In the genomic region with DNA sequence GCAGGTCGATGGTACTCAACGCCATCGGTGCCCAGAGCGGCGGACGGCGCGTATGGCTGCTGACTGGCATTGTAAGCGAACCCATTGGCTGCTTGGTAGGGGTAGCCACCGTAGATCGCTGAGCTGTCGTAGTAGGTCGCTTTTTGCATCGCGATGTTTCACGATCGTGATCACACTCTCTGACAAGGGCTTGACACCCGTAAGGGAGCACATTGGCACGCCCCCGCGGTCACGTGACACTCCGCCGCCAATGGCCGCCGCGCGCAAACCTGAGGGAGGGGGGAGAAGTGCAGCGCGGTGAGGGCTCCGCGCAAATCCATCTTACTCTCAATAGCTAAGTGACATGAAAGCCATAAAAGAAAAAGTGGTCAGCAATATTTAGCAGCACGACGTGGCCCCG, we compare ENCODE assay signal across 9 mouse cellular contexts. TPM values are rescaled to one million over a fixed set of nuclear protein-coding genes. Genes with fewer than 3 reads are reported as not detected.
DNase-seq lines count a peak whose midpoint lies in the region; ATAC-seq and TF ChIP-seq lines count a peak whose summit lies in the region.
"Had no signal": no experiment of that assay in that cellular context is flagged by ENCODE, and none has a peak within 500 bp of the region (broad histone marks: within the 10 kb centered on the region; RNA-seq: fewer than 3 reads in every experiment).

No protein-coding gene starts in this region.

- peaks cover 96% of the 10 kb centered on the region for H3K27me3 ChIP-seq in forebrain, embryonic 11.5 days (ENCODE audit: control insufficient read depth, insufficient read depth, low read length)
- peaks cover 82% of the 10 kb centered on the region for H3K27me3 ChIP-seq in hindbrain, embryonic 12.5 days
- peaks cover 77% of the 10 kb centered on the region for H3K27me3 ChIP-seq in limb, embryonic 15.5 days
- peaks cover 76% of the 10 kb centered on the region for H3K27me3 ChIP-seq in midbrain, postnatal 0 days (ENCODE audit: insufficient read depth, low read length)

- no peaks in the 10 kb centered on the region for H3K9me3 ChIP-seq in forebrain, embryonic 11.5 days (ENCODE audit: control insufficient read depth, low read length)
- H3K9me3 ChIP-seq in hindbrain, embryonic 12.5 days (replicated peaks), result no peaks in the 10 kb centered on the region
- H3K9me3 ChIP-seq in limb, embryonic 15.5 days, result no peaks in the 10 kb centered on the region
- H3K9me3 ChIP-seq in midbrain, postnatal 0 days (ENCODE audit: low read length), result no peaks in the 10 kb centered on the region

- H3K4me3 ChIP-seq in forebrain, embryonic 11.5 days (ENCODE audit: low read depth, low read length), result peak overlapping the region; percentile 15; the same call in 1 of the 2 replicates
- H3K4me3 ChIP-seq in hindbrain, embryonic 12.5 days, result peak overlapping the region; percentile 66
- H3K4me3 ChIP-seq in limb, embryonic 15.5 days, result peak overlapping the region; percentile 38
- H3K4me3 ChIP-seq in midbrain, postnatal 0 days (ENCODE audit: low read depth, low read length), result no peak overlapping the region

- H3K4me1 ChIP-seq in forebrain, embryonic 11.5 days (replicated peaks; ENCODE audit: control insufficient read depth, insufficient read depth, low read length), result 0 out of 2 replicates have a peak, but pooled peaks cover 3% of the 10 kb centered on the region
- peaks cover 27% of the 10 kb centered on the region for H3K4me1 ChIP-seq in hindbrain, embryonic 12.5 days
- H3K4me1 ChIP-seq in limb, embryonic 15.5 days, result peaks cover 51% of the 10 kb centered on the region
- H3K4me1 ChIP-seq in midbrain, postnatal 0 days (ENCODE audit: insufficient read depth, low read length), result no peaks in the 10 kb centered on the region

- 0 out of 2 replicates have a peak, but pooled peaks have one; percentile 63 for ATAC-seq in forebrain, embryonic 11.5 days (replicated peaks; ENCODE audit: low FRiP score)
- peak; percentile 80 for ATAC-seq in hindbrain, embryonic 12.5 days (ENCODE audit: low FRiP score)
- peak; percentile 71 for ATAC-seq in limb, embryonic 15.5 days (ENCODE audit: insufficient number of reproducible peaks, low FRiP score, low TSS enrichment, low read depth)
- no peak for ATAC-seq in midbrain, postnatal 0 days (ENCODE audit: low FRiP score)

- WGBS in forebrain, embryonic 11.5 days, result under 1% methylated on average over 35 of the region's 35 CpGs
- WGBS in hindbrain, embryonic 12.5 days, result under 1% methylated on average over 35 of the region's 35 CpGs
- 4% methylated on average over 35 of the region's 35 CpGs for WGBS in limb, embryonic 15.5 days
- WGBS in midbrain, postnatal 0 days, result 1% methylated on average over 35 of the region's 35 CpGs

- no peak overlapping the region for H3K9ac ChIP-seq in forebrain, embryonic 11.5 days (ENCODE audit: low read length)
- H3K9ac ChIP-seq in hindbrain, embryonic 12.5 days, result peak overlapping the region; percentile 97
- H3K9ac ChIP-seq in limb, embryonic 15.5 days, result no peak overlapping the region
- H3K9ac ChIP-seq in midbrain, postnatal 0 days (replicated peaks; ENCODE audit: low read length, poor library complexity, severe bottlenecking), result no peak overlapping the region

- peak overlapping the region; percentile 37; the same call in 1 of the 2 replicates for H3K4me2 ChIP-seq in forebrain, embryonic 11.5 days (ENCODE audit: low read depth, low read length, severe bottlenecking)
- H3K4me2 ChIP-seq in hindbrain, embryonic 12.5 days (replicated peaks), result peak overlapping the region; percentile 88
- peak overlapping the region; percentile 64 for H3K4me2 ChIP-seq in limb, embryonic 15.5 days
- H3K4me2 ChIP-seq in midbrain, postnatal 0 days (ENCODE audit: low read depth, low read length, poor library complexity, severe bottlenecking), result 0 out of 2 replicates have a peak overlapping the region, but pooled peaks have one; percentile 7

- DNase-seq in ovary, adult 18-20 months (ENCODE audit: low spot score), result peak; percentile 56
- DNase-seq in ovary, postnatal 10 days (ENCODE audit: low spot score), result no peak
- peak; percentile 88 for DNase-seq in forebrain, embryonic 11.5 days (ENCODE audit: low spot score)
- peak; percentile 94 for DNase-seq in midbrain, postnatal 0 days (ENCODE audit: low spot score)
- DNase-seq in right cerebral cortex, adult 2 months (ENCODE audit: low spot score in 2 of 2), result no peak
- no peak for DNase-seq in right cerebral cortex, postnatal 4 days

- H3K27ac ChIP-seq in forebrain, embryonic 11.5 days (ENCODE audit: low read depth, low read length), result no peak overlapping the region
- peak overlapping the region; percentile 99 for H3K27ac ChIP-seq in hindbrain, embryonic 12.5 days
- H3K27ac ChIP-seq in limb, embryonic 15.5 days, result peak overlapping the region; percentile 59; the same call in 1 of the 2 replicates
- no peak overlapping the region for H3K27ac ChIP-seq in midbrain, postnatal 0 days (ENCODE audit: low read depth, low read length)

- H3K36me3 ChIP-seq in forebrain, embryonic 11.5 days (ENCODE audit: control insufficient read depth, insufficient read depth, low read length), result no peaks in the 10 kb centered on the region
- H3K36me3 ChIP-seq in hindbrain, embryonic 12.5 days, result no peaks in the 10 kb centered on the region
- H3K36me3 ChIP-seq in limb, embryonic 15.5 days, result peaks cover 5% of the 10 kb centered on the region; the same call in 1 of the 2 replicates
- H3K36me3 ChIP-seq in midbrain, postnatal 0 days (ENCODE audit: insufficient read depth, low read length), result no peaks in the 10 kb centered on the region

- no peak for TF ChIP-seq CTCF in midbrain, postnatal 0 days (IDR thresholded peaks at IDR 0.05)

RNA-seq across cellular contexts. Expression of a gene that starts 4.8 kb away (rescaled TPM):
- polyA plus RNA-seq in forebrain, embryonic 11.5 days (2014; fragmentation: Nextera tagmentation; extraction: Ambion mirVana), result not detected in 2 replicates
- 5.6 and 6.9 TPM in 2 replicates for polyA plus RNA-seq in hindbrain, embryonic 12.5 days (2016; fragmentation: Nextera tagmentation; extraction: Ambion mirVana)
- 0.10 and 0.26 TPM in 2 replicates for polyA plus RNA-seq in limb, embryonic 15.5 days (2015; fragmentation: Nextera tagmentation; extraction: Ambion mirVana)
- not detected in 2 replicates for total RNA-seq in midbrain, postnatal 0 days (2014; rRNA removed)
- not detected in 2 replicates for polyA plus RNA-seq in midbrain, postnatal 0 days (2015; fragmentation: Nextera tagmentation; extraction: Ambion mirVana)
- total RNA-seq: hematopoietic stem cell, adult 5-6 weeks had no signal

RNA-seq across cellular contexts. Expression of a gene that starts 7.9 kb away (rescaled TPM):
- not detected in 2 replicates for polyA plus RNA-seq in forebrain, embryonic 11.5 days (2014; fragmentation: Nextera tagmentation; extraction: Ambion mirVana)
- polyA plus RNA-seq in hindbrain, embryonic 12.5 days (2016; fragmentation: Nextera tagmentation; extraction: Ambion mirVana), result 52.2 and 70.1 TPM in 2 replicates
- polyA plus RNA-seq in limb, embryonic 15.5 days (2015; fragmentation: Nextera tagmentation; extraction: Ambion mirVana), result 0.59 and 0.76 TPM in 2 replicates
- 1.6 and 3.0 TPM in 2 replicates for total RNA-seq in midbrain, postnatal 0 days (2014; rRNA removed)
- polyA plus RNA-seq in midbrain, postnatal 0 days (2015; fragmentation: Nextera tagmentation; extraction: Ambion mirVana), result not detected in 2 replicates

RNA-seq across cellular contexts. Expression of a gene that starts 14.4 kb away (rescaled TPM):
- polyA plus RNA-seq in forebrain, embryonic 11.5 days (2014; fragmentation: Nextera tagmentation; extraction: Ambion mirVana), result 0.43 TPM in 1 of 2 replicates, not detected in the other
- 2.1 and 3.2 TPM in 2 replicates for polyA plus RNA-seq in hindbrain, embryonic 12.5 days (2016; fragmentation: Nextera tagmentation; extraction: Ambion mirVana)
- 0.52 and 0.68 TPM in 2 replicates for polyA plus RNA-seq in limb, embryonic 15.5 days (2015; fragmentation: Nextera tagmentation; extraction: Ambion mirVana)
- total RNA-seq in midbrain, postnatal 0 days (2014; rRNA removed), result 0.27 TPM in 1 of 2 replicates, not detected in the other
- 0.16 TPM in 1 of 2 replicates, not detected in the other for polyA plus RNA-seq in midbrain, postnatal 0 days (2015; fragmentation: Nextera tagmentation; extraction: Ambion mirVana)
- total RNA-seq: hematopoietic stem cell, adult 5-6 weeks had no signal

RNA-seq across cellular contexts. Expression of a gene that starts 19.1 kb away (rescaled TPM):
- not detected in 2 replicates for polyA plus RNA-seq in forebrain, embryonic 11.5 days (2014; fragmentation: Nextera tagmentation; extraction: Ambion mirVana)
- polyA plus RNA-seq in hindbrain, embryonic 12.5 days (2016; fragmentation: Nextera tagmentation; extraction: Ambion mirVana), result 6.9 and 12.5 TPM in 2 replicates
- polyA plus RNA-seq in limb, embryonic 15.5 days (2015; fragmentation: Nextera tagmentation; extraction: Ambion mirVana), result 0.52 and 0.63 TPM in 2 replicates
- total RNA-seq in midbrain, postnatal 0 days (2014; rRNA removed), result 0.22 TPM in 1 of 2 replicates, not detected in the other
- polyA plus RNA-seq in midbrain, postnatal 0 days (2015; fragmentation: Nextera tagmentation; extraction: Ambion mirVana), result not detected in 2 replicates

RNA-seq across cellular contexts. Expression of a gene that starts 31.9 kb away (rescaled TPM):
- not detected in 2 replicates for polyA plus RNA-seq in forebrain, embryonic 11.5 days (2014; fragmentation: Nextera tagmentation; extraction: Ambion mirVana)
- polyA plus RNA-seq in hindbrain, embryonic 12.5 days (2016; fragmentation: Nextera tagmentation; extraction: Ambion mirVana), result 53.4 and 82.9 TPM in 2 replicates
- 1.7 and 2.1 TPM in 2 replicates for polyA plus RNA-seq in limb, embryonic 15.5 days (2015; fragmentation: Nextera tagmentation; extraction: Ambion mirVana)
- 10.4 TPM in 1 of 2 replicates, not detected in the other for total RNA-seq in midbrain, postnatal 0 days (2014; rRNA removed)
- not detected in 2 replicates for polyA plus RNA-seq in midbrain, postnatal 0 days (2015; fragmentation: Nextera tagmentation; extraction: Ambion mirVana)

Comparison
In these comparisons a context has a peak if more than half of its experiments do, and no peak if none do; other contexts are left out.
1. DNase-seq: peak in ovary, adult 18-20 months (single experiment), forebrain, embryonic 11.5 days (single experiment) and midbrain, postnatal 0 days (single experiment); none in ovary, postnatal 10 days (single experiment), right cerebral cortex, adult 2 months (0 of 2) and right cerebral cortex, postnatal 4 days (single experiment).
2. H3K27ac ChIP-seq: peak in hindbrain, embryonic 12.5 days (single experiment) and limb, embryonic 15.5 days (single experiment); none in forebrain, embryonic 11.5 days (single experiment) and midbrain, postnatal 0 days (single experiment).
3. H3K4me2 ChIP-seq: peak in every context shown above with its lines; median percentile 88 in hindbrain, embryonic 12.5 days; 64 in limb, embryonic 15.5 days; 37 in forebrain, embryonic 11.5 days; 7 in midbrain, postnatal 0 days.
4. RNA of a gene that starts 7.9 kb away (polyA plus RNA-seq): 52.2 to 70.1 TPM in hindbrain, embryonic 12.5 days; 0.59 to 0.76 TPM in limb, embryonic 15.5 days, not detected in forebrain, embryonic 11.5 days and not detected in midbrain, postnatal 0 days; every median in the first group is over 10 times any median in the second.